Mouse (Mus musculus) forebrain, embryonic 16.5 days (tissue): ENCODE results near the gene Olfr450. TPM values are rescaled to one million over a fixed set of nuclear protein-coding genes. Genes with fewer than 3 reads are reported as not detected.

ENCODE experiments used
- polyA plus RNA-seq: library from polyadenylated mRNA; unstranded; fragments of >200 nt; fragmentation: Nextera tagmentation; extraction: Ambion mirVana; gene quantifications from 2 replicates; pipeline ENCODE4 v1.2.1, GENCODE M21; 2015

Olfr450 gene
- polyA plus RNA-seq, 1 experiment from 2014 or later = not detected

Other genes with a start within 250 kb of the Olfr450 start
- not detected in 2 replicates for gene Tcaf3, start 214.2 kb upstream of the Olfr450 start, polyA plus RNA-seq
- 1.0 and 1.6 TPM in 2 replicates for gene Tcaf2, start 166.7 kb upstream of the Olfr450 start, polyA plus RNA-seq
- gene Tcaf1, start 101.9 kb upstream of the Olfr450 start, polyA plus RNA-seq = 211 and 221 TPM in 2 replicates
- not detected in 2 replicates for gene Olfr453, start 72.6 kb upstream of the Olfr450 start, polyA plus RNA-seq
- not detected in 2 replicates for gene Olfr38, start 55.5 kb upstream of the Olfr450 start, polyA plus RNA-seq
- gene Olfr452, start 26.8 kb upstream of the Olfr450 start, polyA plus RNA-seq = not detected in 2 replicates
- gene Olfr449, start 22.4 kb downstream of the Olfr450 start, polyA plus RNA-seq = not detected in 2 replicates
- gene Olfr448, start 78.5 kb downstream of the Olfr450 start, polyA plus RNA-seq = not detected in 2 replicates
- not detected in 2 replicates for gene Olfr447, start 96.9 kb downstream of the Olfr450 start, polyA plus RNA-seq
- gene Olfr446, start 109.4 kb downstream of the Olfr450 start, polyA plus RNA-seq = not detected in 2 replicates
- gene Olfr444, start 137.1 kb downstream of the Olfr450 start, polyA plus RNA-seq = not detected in 2 replicates